Mouse (Mus musculus) heart, postnatal 0 days (tissue): Measurements from ENCODE around the gene Aifm2.

Experiments used
- CTCF ChIP-seq: IDR thresholded peaks from 2 replicates; pipeline ENCODE4 v1.5.1; 2016; ENCODE audit warnings: antibody characterized with exemption, control low read depth, low read depth
- EP300 ChIP-seq: IDR thresholded peaks from 2 replicates; pipeline ENCODE4 v1.6.1; 2016; ENCODE audit warnings: antibody characterized with exemption, low read depth

DNA sequence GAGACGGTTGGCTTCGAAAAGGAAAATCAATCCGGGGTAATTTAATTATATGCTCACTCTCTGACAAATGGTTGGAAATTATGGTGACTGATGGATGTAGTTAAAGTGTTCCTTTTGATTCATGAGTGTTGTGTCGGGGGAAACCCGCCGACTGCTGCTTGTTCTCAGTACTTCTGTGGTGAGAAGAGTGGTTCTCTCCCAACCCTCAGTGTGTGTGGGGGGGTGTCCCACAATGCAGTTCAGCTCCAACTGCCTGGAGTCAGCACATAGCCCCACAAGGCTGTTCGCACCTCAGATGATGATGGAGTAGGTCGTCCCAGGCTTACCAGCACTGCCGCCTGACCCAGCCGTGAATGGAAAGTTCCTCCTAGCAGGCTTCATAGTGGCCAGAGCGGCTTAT lies 14.1 kb downstream of the Aifm2 start:
- TF ChIP-seq CTCF (no peak), EP300 (no peak)
